Mouse (Mus musculus) thymus, postnatal 14 days (tissue): Measurements from ENCODE around the gene Fstl3.
"Not testable (repeated sequence)": the region's sequence is repeated elsewhere in the genome, so short reads cannot be mapped to it uniquely, and the experiment has no call there.

Source experiments
- DNase-seq: peaks from one replicate; pipeline ENCODE4 v3.0.0; 2021

Fstl3 gene

DNA sequence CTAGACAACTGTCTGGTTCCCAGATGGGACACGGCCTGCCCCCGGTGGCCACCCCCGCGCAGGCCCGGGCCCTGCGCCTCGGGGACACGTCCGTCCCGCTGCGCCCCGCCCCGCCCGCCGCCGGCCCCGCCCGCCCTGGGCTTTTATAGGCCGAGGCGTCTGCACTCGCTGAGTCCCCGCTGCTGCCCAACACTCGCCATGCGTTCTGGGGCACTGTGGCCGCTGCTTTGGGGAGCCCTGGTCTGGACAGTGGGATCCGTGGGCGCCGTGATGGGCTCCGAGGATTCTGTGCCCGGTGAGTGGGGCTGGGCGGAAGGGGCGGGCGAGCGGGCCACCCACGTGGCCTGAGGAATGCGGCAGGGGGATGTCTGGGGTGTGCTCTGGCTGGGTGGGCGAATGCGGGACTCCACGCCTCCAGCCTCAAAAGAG, at the start of gene Fstl3:
Fstl3 (plus strand) TSS at position 170 of the 429 bp plus-strand sequence.
- no peak for DNase-seq

DNA sequence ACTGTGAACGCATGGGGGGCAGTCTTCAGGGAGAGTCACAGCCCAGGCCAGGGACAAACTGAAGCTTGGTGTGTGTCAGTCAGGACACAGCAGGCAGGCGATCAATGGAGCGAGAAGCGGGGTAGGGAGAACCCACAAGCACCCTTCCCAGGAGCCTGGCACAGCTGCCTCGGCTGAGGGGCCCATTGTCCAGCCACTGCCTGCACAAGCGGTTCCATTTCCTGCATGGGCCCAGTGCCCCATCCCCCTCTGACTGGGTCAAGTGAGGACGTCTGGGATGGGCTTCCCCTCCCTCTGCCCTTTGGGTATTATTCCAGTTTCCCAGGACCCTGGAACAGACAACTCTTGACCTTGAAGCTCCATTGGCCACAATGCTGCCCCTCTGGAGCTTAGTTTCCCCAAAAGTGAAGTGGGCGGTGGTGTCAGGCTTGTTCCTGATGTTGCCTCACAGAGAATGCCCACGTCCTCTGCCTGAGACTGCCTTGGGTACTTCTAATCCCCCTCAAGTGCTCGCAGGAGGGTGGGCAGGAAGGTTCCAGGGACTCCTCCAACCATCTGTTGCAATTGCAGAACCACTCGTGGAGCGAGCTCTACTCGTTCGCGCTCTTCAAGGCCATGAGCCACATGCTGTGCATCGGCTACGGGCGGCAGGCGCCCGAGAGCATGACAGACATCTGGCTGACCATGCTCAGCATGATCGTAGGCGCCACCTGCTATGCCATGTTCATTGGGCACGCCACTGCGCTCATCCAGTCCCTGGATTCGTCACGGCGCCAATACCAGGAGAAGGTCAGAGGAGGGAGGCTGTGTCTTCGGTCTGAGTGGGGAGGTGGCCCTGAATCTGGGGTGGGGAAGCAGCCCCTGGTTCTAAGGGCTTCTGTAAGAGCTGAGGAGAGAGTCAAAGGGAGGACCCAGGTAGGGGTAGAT, 48.5 kb upstream of the Fstl3 start:
- no peak for DNase-seq

DNA sequence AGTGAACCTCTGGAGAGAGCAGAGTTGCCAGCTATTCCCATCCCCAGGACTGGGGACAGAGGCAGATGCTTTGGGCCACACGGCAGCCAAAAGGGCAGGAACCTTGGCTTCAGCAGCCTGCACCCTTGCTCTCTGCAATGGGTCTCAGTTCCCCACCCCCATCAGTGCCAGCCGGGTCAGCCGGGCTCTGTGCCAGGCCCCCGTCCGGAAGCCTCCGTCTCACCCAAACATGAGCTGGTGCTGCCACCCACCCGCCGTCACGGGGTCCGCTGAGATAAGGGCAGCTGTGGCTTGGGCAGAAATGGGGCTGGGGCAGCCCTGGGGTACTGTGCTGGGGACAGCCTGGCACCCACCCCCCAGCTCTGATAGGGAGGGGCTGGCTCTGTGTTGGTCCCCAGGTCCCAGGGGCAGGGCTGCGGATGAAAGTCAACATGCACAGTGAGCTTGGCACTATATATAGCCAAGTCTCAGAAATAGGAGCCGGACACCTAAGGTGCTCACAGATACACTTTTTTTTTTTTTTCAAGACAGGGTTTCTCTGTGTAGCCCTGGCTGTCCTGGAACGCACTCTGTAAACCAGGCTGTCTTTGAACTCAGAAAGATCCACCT, 47.6 kb upstream of the Fstl3 start:
- no peak for DNase-seq

DNA sequence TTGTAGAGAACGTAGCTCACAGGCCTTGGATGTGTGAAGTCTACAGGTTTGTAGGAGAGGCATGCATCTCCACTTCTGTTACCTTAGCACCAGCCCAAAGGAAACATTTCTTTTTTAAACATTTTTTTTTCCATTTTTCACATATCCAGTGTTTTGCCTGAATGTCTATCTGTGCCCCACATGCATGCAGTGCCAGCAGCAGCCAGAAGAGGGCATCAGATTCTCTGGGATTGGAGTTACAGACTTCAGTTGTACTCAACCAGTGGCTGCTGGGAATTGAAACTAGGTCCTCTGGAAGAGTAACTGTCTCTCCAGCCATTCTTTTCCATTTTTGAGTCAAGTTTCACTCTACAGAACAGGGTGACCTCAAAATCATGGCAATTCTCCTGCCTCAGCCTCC, 44.6 kb upstream of the Fstl3 start:
- DNase-seq = peak; percentile 65

DNA sequence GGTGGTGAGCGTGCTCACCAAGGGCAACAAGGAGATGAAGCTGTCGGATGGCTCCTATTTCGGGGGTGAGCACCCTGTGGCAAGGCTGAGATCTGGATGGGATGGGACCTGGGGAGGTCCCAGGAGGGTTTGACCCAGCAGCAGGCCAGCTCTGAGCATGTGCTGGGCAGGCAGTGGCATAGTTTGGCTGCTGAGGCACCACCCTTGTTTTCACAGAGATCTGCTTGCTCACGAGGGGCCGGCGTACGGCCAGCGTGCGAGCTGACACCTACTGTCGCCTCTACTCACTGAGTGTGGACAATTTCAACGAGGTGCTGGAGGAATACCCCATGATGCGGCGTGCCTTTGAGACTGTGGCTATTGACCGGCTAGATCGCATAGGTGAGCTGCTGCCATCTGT, 43.2 kb upstream of the Fstl3 start:
- no peak for DNase-seq

DNA sequence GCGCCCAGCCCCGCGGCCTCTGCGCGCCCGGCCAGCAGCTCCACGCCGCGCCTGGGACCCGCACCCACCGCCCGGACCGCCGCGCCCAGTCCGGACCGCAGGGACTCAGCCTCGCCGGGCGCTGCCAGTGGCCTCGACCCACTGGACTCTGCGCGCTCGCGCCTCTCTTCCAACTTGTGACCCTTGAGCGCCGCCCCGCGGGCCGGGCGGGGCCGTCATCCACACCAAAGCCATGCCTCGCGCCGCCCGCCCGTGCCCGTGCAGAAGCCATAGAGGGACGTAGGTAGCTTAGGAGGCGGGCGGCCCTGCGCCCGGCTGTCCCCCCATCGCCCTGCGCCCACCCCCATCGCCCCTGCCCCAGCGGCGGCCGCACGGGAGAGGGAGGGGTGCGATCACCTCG, 41.7 kb upstream of the Fstl3 start:
- DNase-seq = no peak

DNA sequence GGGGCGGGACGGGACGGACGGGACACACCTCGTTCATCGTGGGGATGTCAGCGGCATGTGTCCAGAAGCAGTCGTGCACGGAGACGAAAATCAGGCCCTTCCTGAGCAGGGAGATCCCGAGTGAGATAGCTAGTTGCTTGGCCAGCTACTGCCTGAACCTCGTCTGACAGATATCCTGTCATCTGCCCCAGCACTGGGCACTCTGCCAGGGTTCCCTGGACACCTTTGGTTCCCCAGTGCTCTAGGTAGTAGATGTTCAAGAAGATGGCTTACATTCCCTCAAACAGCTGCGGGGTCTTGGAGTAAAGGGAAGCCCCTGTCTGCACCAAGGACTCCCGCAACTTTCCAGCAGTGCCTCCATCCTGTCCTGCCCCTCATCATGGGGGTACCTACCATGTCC, 40.4 kb upstream of the Fstl3 start:
- no peak for DNase-seq

DNA sequence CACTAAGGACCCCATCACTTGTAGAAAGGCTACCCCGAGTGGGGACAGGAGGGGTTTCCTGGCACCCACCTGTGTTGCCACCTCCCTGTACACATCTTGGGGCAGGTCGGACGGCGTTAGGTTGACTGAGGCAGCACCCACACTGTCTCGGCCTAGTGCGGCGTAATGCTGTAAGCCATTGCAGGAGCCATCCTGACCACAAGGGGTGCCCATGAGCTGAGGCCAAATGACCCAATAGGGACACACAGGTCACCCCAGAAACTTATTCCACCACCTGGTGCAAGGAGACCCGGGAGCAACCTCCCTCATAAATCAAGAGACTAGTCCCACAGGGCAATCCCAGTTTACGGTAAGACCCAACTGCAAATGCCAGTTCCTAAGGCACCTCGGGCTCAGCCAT, 38.8 kb upstream of the Fstl3 start:
- DNase-seq = peak; percentile 36

DNA sequence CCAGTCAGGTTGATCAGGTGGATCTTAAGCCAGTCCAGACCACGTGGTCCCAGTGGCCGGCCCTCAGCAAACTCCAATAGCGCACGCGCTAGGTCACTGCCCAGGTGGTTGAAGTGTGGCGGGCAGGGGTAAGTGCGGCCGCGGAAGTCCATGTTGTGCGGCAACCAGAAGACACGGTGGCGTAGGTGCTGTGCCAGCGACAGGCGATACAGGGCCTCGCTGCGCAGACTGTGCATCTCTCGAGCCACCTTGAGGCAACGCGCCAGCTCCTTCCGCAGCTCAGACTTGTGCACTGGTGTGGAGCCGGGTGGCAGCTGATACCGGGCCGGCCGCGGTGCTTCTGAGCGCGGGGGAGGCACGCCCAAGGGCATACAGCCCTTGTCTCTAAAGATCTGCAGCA, 37.8 kb upstream of the Fstl3 start:
- no peak for DNase-seq

DNA sequence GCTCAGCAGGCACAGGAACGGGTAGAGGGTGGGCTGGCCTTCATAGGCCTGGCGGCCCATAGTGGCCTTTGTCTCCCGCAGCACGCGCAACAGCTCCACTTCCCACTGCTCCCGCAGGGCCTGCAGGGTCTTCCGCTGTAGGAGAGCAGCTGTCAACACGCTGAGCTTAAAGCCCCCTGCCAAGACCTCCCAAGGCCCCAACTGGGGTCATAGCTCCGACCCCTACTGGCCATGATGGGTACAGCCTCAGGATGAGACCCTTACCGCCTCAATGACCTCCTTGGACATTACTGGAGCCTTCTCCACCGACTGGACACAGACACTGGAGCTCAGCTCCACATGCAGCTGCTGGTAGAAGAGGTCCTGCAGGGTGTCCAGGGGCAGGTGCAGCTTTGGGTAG, 36.2 kb upstream of the Fstl3 start:
- no peak for DNase-seq

DNA sequence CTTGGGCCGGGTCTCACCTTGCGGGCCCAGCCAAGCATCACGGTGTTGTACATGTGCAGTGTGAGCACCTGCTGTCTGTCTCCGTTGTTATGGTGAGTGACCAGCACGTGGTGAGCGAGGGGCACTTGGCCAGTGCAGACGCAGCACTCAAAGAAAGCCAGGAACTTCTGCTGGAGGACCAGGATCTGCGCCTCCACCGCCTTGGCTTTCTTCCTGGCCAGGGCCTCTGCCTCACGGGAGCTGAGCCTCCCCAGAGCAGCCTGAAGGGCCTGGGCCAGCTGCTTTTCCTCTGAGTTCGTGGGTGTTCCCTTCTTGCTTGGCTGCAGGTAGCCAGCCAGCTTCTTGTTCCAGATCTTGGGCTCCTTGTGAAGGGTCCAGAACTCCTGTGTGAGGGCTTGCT, 33.9 kb upstream of the Fstl3 start:
- no peak for DNase-seq

DNA sequence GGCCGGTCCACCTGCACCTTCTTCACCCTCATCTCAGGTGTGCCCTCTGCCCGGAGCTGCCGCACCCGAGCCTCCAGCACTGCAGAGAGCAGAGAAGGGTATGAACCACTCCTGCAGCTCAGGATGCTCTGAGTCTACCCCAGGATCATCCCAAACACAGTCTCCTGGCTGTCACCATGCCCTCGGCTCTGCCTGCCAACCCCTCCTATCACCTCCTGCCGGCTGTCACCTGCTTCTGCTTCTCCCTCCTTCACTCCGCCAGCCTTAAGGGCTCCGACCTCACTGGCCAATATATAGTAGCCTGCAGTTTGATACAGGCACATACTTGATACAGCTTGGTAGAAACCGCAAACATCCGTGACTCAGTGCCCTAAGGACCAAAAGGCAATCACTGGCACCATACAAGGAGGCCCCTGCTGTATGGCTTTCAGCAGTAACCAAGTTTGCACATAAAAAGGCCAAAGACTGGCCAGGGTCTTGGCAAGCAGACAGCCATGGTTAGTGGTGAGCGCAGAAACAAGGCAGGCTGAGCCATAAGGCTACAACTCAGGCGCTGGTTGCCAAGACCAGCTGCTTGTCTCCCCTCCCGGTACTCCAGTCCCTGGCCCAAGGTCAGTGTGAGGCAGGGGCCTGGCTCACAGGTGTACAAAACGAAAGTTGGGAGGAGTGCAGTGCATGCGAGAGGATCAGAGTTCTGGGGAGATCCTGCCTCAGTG, 33.3 kb upstream of the Fstl3 start:
- no peak for DNase-seq

DNA sequence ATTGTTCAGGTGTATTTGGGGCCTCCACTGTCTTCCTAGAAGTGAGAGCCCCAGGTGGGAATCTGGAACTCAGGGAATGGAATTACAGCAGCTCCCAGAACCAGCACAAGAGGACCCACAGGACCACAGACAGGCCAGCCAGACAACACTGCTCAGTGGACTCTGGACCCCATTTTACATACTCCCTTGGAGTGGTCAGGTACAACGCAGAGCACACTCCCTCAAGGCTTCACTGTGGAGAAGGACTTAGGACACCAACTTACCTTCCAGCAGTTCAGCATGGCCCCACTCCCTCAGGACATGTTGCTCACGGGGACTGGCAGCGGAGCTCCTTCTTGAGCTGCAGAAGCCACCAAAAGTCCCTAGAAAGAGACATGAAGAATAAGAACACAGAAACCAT, 31.7 kb upstream of the Fstl3 start:
- DNase-seq = no peak

DNA sequence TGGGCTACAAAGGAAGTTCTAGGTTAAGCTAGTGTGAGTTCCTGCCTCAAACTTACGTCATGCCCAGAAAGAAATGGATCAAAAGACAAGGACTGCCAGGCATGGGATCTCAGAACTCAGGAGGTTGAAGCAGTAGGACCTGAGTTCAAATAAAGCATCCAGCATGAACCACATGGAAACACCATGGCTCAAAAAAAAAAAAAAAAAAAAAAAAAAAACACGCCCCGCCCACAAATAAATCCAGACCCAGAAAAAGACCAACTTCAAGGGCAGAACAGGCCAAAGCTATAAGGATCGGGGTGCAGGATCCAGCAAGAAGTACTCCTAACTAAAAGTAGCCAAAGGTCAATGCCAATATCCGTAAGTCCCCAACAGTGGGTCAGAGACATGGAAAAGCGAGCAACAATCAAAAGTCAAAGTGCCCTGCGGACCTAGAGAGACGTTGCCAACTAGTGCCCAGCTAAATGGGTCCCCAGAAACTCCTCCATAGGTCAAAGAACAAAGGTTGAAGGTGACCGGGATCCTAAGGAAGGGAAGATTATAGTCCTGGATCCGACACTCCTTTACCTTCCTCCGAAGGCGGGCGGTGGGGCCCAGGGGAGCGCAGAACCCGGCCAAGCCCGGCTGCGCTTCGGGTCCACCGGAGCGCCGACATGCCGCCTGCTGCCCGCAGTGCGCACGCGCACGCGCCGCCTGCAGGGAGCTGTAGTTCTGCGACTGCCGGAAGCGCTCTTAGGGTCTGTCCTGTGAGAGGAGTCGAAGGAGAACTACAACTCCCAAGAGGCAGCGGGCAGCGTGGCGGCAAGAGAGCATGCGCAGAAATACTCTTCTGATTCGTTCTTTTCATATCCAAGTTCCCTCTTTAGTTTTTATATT, 30.9 kb upstream of the Fstl3 start, which contains the start of gene Polrmt:
Polrmt (minus strand) TSS at position 684 of the 876 bp plus-strand sequence.
- peak; percentile 96 for DNase-seq

DNA sequence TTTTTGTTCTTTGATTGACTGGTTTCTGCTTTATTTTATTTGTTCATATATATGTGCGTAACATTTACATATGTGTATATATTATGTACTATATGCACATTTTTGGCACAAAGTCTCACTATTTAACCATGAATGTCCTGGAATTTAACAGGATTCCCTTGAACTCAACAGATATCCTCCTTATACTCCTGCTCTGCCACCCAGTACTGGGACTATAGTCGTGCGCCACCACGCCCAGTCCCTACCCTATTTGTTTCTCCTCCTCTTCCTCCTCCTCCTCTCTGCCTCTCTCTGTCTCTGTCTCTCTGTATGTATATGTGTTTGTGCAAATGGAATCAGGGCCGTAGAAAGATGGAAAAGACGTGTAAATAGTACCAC, 30.3 kb upstream of the Fstl3 start:
- DNase-seq = peak; percentile 31

DNA sequence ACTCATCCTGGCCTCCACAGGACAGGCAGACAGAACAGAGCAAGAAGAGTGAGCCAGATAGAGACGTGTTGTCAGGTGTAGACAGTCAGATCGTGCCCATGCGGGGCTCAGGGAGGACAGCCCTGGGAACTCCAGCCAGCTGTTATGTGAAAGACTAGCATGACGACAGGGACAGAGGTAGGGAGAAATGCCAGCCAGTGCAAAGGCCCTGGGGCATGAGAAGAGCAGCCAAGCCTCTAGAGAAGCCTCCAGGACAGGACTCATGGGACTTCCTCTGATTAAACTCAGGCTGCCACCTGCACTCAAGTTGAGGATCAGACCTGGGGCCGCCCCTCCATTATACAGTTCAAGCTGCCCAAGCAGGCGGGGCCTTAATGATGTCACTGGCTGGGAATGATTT, 28.6 kb upstream of the Fstl3 start:
- DNase-seq = no peak

DNA sequence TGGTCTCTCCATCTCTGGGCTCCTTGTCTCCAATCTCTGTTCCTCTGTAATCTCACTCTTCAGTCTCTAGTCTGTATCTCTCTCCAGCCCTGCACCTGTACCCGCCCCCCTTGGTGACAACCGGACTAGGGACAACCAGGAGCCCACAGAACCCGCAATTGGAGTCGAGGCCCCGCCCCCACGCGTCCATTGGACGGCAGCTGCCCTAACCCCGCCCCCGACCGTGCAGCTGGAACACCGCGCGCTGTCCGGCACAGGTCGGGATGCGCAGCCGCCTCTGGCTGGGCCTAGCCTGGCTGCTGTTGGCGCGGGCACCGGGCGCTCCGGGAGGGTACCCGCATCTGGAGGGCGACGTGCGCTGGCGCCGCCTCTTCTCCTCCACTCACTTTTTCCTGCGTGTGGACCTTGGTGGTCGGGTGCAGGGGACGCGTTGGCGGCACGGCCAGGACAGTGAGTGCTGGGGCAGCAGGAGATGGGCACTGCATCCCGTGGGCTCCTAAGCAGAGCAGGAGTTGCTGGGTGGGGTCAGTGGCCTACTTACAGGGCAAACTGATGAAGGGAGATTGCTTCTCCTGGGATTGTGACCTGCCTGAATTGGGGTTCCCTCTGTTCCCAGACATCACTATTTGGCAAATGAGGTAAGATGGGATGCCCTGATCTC, 22.1 kb upstream of the Fstl3 start, which contains the start of gene Fgf22:
Fgf22 (plus strand) TSS at position 221 of the 661 bp plus-strand sequence.
- DNase-seq = peak; percentile 38

DNA sequence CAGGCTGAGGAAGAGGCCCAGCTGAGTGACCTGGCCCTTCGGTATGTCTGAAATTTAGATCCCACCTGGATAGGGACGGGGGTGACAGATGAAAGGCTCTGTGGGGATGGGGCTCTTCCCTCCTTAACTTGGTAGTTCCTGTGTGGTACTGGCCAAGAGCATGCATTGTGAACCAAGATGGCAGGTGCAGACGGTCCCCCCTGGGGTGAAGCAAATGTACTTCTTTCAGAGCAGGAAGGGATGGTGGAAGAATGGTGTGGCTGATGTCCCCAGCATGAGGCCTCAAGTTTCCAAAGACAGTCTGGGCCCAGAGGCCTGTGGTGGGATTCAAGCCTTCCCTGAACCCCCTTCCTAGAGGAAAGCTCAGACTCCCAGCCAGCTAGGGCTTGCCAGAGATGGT, 21.2 kb upstream of the Fstl3 start:
- DNase-seq = no peak

DNA sequence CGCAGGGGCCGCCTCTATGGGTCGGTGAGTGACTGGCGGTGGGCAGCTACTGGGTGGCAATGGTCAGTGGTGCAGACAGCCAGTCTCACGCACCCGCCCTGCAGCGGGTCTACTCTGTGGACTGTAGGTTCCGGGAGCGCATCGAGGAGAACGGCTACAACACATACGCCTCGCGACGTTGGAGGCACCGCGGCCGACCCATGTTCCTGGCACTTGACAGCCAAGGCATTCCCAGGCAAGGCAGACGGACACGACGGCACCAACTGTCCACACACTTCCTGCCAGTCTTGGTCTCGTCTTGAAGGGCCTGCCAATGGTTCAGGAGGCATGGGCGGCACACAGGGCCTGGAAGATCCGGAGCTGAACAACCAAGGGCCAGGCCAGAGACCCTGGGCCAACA, 20.4 kb upstream of the Fstl3 start:
- no peak for DNase-seq

DNA sequence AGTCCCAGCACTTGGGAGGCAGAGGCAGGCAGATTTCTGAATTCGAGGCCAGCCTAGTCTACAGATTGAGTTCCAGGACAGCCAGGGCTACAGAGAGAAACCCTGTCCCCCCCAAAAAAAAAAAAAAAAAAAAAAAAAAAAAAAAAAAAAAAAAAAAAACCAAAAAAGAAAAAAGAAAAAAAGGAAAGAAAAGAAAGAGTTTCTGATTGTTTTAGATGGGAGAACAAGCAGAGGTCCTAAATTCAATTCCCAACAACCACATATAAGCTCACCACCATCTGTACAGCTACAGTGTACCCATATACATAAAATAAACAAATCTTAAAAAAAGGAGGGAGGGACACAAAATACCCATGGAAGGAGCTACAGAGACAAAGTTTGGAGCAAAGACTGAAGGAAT, 17.4 kb upstream of the Fstl3 start:
- DNase-seq = not testable (repeated sequence)

DNA sequence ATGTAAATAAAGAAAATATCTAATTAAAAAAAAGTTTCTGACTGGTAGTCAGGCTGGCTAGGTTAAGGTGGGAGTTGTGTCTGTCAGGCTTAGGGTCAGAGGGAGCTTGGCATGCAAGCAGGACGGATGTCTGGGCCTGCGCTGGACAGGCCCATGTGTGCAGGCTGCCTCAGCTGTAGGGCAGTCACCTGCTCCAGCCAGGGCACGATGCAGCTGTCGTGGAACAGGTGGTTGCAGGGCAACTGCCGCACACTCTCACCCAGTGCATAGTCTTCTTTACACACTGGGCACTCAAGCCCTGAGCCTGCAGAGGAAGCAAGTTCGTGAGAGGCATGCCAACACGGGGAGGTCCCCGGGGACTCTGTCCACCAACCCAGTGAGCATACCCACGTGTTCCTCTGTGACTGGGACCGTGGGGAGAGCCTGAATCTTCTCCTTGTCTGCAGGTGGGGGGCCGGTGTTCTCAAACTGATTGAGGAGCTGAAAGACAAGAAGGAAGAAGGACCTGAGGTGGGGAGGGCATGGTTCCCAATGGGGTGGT, 16.4 kb upstream of the Fstl3 start:
- DNase-seq = no peak

DNA sequence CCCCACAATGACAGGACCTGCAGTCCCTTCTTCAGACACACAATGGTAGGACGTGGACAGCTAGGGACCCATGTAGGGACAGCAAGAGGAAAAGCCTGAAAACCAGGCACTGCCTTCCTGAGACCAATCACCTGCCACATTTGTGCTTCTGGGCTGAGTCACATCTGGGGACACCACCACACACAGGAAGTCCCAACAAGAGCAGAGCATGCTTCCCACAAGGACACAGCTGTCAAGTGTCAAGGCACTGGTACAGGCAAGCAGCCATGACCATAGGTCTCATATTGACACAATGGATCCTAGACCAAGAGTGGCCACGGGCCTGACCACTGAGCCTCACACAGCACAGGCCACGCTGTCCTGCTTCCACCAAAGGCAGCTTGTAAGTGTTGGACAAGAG, 14.2 kb upstream of the Fstl3 start:
- DNase-seq = no peak
